Mouse (Mus musculus) frontal cortex, postnatal 10 days (tissue): ENCODE measurements around the gene Ivd.
A peak's percentile ranks its signal among the peaks of the same experiment; 100 is the strongest.

Source experiments
- DNase-seq, 2 experiments: peaks; one replicate each; pipeline ENCODE4 v3.0.0; 2022; ENCODE audit warnings: low spot score in 2 of 2, mixed read lengths in 1 of 2

Gene Ivd

GRCm38 (mm10) chr2:118882840-118883679, 21.3 kb downstream of the Ivd start:
- peak; percentile 46 to 88 for DNase-seq

- no peak for DNase-seq
Measured at GRCm38 (mm10) chr2:118887440-118887839, 25.7 kb downstream of the Ivd start.

- DNase-seq, result no peak
Measured at GRCm38 (mm10) chr2:118887845-118888548, 26.2 kb downstream of the Ivd start.

- DNase-seq, result no peak
Measured at GRCm38 (mm10) chr2:118891173-118891572, 29.4 kb downstream of the Ivd start.

GRCm38 (mm10) chr2:118895990-118896913, 34.5 kb downstream of the Ivd start:
- peak in 1 of 2 experiments; percentile 45 for DNase-seq

- no peak for DNase-seq
Measured at GRCm38 (mm10) chr2:118896914-118897291, 35.1 kb downstream of the Ivd start.

- DNase-seq, result no peak
Measured at GRCm38 (mm10) chr2:118897392-118897791, 35.6 kb downstream of the Ivd start.

- no peak for DNase-seq
Measured at GRCm38 (mm10) chr2:118897808-118898207, 36.1 kb downstream of the Ivd start.

GRCm38 (mm10) chr2:118898771-118899170, 37.0 kb downstream of the Ivd start:
- DNase-seq, result no peak

- no peak for DNase-seq
Measured at GRCm38 (mm10) chr2:118899306-118899705, 37.6 kb downstream of the Ivd start.

- peak; percentile 36 to 39 for DNase-seq
Measured at GRCm38 (mm10) chr2:118899981-118900825, 38.4 kb downstream of the Ivd start, which contains the start of gene Bahd1. Gene Bahd1 (plus strand): TSS chr2:118900377.

- DNase-seq, result no peak
Measured at GRCm38 (mm10) chr2:118900826-118901140, 39.0 kb downstream of the Ivd start.

GRCm38 (mm10) chr2:118901175-118902031, 39.6 kb downstream of the Ivd start:
- DNase-seq, result peak; percentile 95 to 98

- peak in 1 of 2 experiments; percentile 50 for DNase-seq
Measured at GRCm38 (mm10) chr2:118902051-118903025, 40.6 kb downstream of the Ivd start.

GRCm38 (mm10) chr2:118903333-118903741, 41.6 kb downstream of the Ivd start:
- DNase-seq, result no peak

GRCm38 (mm10) chr2:118905433-118906117, 43.8 kb downstream of the Ivd start:
- DNase-seq, result no peak

GRCm38 (mm10) chr2:118906118-118906492, 44.4 kb downstream of the Ivd start:
- DNase-seq, result no peak

- no peak for DNase-seq
Measured at GRCm38 (mm10) chr2:118907781-118908180, 46.0 kb downstream of the Ivd start.
